Mouse (Mus musculus) heart, embryonic 12.5 days (tissue): Measurements from ENCODE around the gene Fam149a. TPM values are rescaled to one million over a fixed set of nuclear protein-coding genes. Genes with fewer than 3 reads are reported as not detected.
A peak's percentile ranks its signal among the peaks of the same experiment; 100 is the strongest.

ENCODE experiments used
- ATAC-seq: fragments of 200-750 bp; cut with Nextera tagmentation; 2 replicates; pipeline ENCODE4 v1.8.0; 2017; ENCODE audit warnings: moderate TSS enrichment, moderate library complexity; ENCODE audit not compliant: insufficient number of reproducible peaks, low FRiP score
- H3K27ac ChIP-seq: fragments of 300-500 bp; sonication (generic); 2 replicates; pipeline ENCODE4 v1.5.1; 2016; ENCODE audit warnings: mild to moderate bottlenecking, moderate library complexity; ENCODE audit not compliant: poor library complexity, severe bottlenecking
- H3K27me3 ChIP-seq: fragments of 300-500 bp; sonication (generic); replicated peaks from 2 replicates; pipeline ENCODE4 v1.6.1; 2016; ENCODE audit warnings: mild to moderate bottlenecking, moderate library complexity
- H3K36me3 ChIP-seq: fragments of 300-500 bp; sonication (generic); 2 replicates; pipeline ENCODE4 v1.6.1; 2016; ENCODE audit warnings: mild to moderate bottlenecking, moderate library complexity
- H3K4me1 ChIP-seq: fragments of 300-500 bp; sonication (generic); replicated peaks from 2 replicates; pipeline ENCODE4 v1.6.1; 2016; ENCODE audit warnings: mild to moderate bottlenecking
- H3K4me2 ChIP-seq: fragments of 300-500 bp; sonication (generic); 2 replicates; pipeline ENCODE4 v1.6.1; 2016; ENCODE audit warnings: mild to moderate bottlenecking, moderate library complexity
- H3K4me3 ChIP-seq: fragments of 300-500 bp; sonication (generic); 2 replicates; pipeline ENCODE4 v1.5.1; 2016; ENCODE audit warnings: mild to moderate bottlenecking
- H3K9ac ChIP-seq: fragments of 300-500 bp; sonication (generic); 2 replicates; pipeline ENCODE4 v1.6.1; 2016; ENCODE audit warnings: mild to moderate bottlenecking, moderate library complexity
- H3K9me3 ChIP-seq: fragments of 300-500 bp; sonication (generic); replicated peaks from 2 replicates; pipeline ENCODE4 v1.6.1; 2016; ENCODE audit warnings: mild to moderate bottlenecking, moderate library complexity
- WGBS: fragments of 180-500 bp; shearing (Covaris S2); methylation state at CpG from one replicate; pipeline ENCODE4 v1.1.7; 2016; 5-methylcytosine and 5-hydroxymethylcytosine counted together
- polyA plus RNA-seq: library from polyadenylated mRNA; unstranded; fragments of >200 nt; fragmentation: Nextera tagmentation; extraction: Ambion mirVana; gene quantifications from 2 replicates; pipeline ENCODE4 v1.2.1, GENCODE M21; 2016

Fam149a gene
- polyA plus RNA-seq, 1 experiment from 2014 or later, result 5.4 TPM

- 63% methylated on average over 1 of the region's 1 CpGs for WGBS
- no peaks in the 10 kb centered on the region; the same call in 1 of the 2 replicates for H3K27me3 ChIP-seq
- no peak for ATAC-seq
- no peaks in the 10 kb centered on the region; the same call in 1 of the 2 replicates for H3K4me1 ChIP-seq
- no peak overlapping the region for H3K27ac ChIP-seq
- no peak overlapping the region for H3K4me3 ChIP-seq
- no peaks in the 10 kb centered on the region for H3K36me3 ChIP-seq
- H3K9ac ChIP-seq, result no peak overlapping the region
- no peak overlapping the region for H3K4me2 ChIP-seq
- no peaks in the 10 kb centered on the region for H3K9me3 ChIP-seq
Measured at GRCm38 (mm10) chr8:45363220-45363619, 18.9 kb downstream of the Fam149a start.

- Histone ChIP-seq H3K4me3 (no peak overlapping the region), H3K4me1 (no peaks in the 10 kb centered on the region; the same call in 1 of the 2 replicates), H3K27ac (no peak overlapping the region), H3K36me3 (no peaks in the 10 kb centered on the region), H3K9ac (no peak overlapping the region), H3K4me2 (no peak overlapping the region), H3K27me3 (no peaks in the 10 kb centered on the region; the same call in 1 of the 2 replicates), H3K9me3 (no peaks in the 10 kb centered on the region)
- 60% methylated on average over 6 of the region's 6 CpGs for WGBS
- ATAC-seq, result no peak
Measured at GRCm38 (mm10) chr8:45362323-45362722, 19.8 kb downstream of the Fam149a start.

- ATAC-seq, result no peak
- no peaks in the 10 kb centered on the region for H3K36me3 ChIP-seq
- peak overlapping the region; percentile 77 for H3K4me2 ChIP-seq
- WGBS, result 76% methylated on average over 6 of the region's 6 CpGs
- H3K27me3 ChIP-seq, result no peaks in the 10 kb centered on the region; the same call in 1 of the 2 replicates
- no peaks in the 10 kb centered on the region; the same call in 1 of the 2 replicates for H3K4me1 ChIP-seq
- H3K4me3 ChIP-seq, result no peak overlapping the region
- no peak overlapping the region for H3K9ac ChIP-seq
- no peak overlapping the region for H3K27ac ChIP-seq
- H3K9me3 ChIP-seq, result no peaks in the 10 kb centered on the region
Measured at GRCm38 (mm10) chr8:45359091-45359605, 22.9 kb downstream of the Fam149a start.

- H3K9me3 ChIP-seq, result no peaks in the 10 kb centered on the region
- peak overlapping the region; percentile 78 for H3K9ac ChIP-seq
- H3K27ac ChIP-seq, result no peak overlapping the region
- H3K4me3 ChIP-seq, result peak overlapping the region; percentile 63
- H3K4me2 ChIP-seq, result peak overlapping the region; percentile 77
- H3K36me3 ChIP-seq, result no peaks in the 10 kb centered on the region
- no peaks in the 10 kb centered on the region; the same call in 1 of the 2 replicates for H3K4me1 ChIP-seq
- H3K27me3 ChIP-seq, result no peaks in the 10 kb centered on the region; the same call in 1 of the 2 replicates
- 4% methylated on average over 46 of the region's 49 CpGs for WGBS
- ATAC-seq, result peak; percentile 51
Measured at GRCm38 (mm10) chr8:45358132-45358918, 23.8 kb downstream of the Fam149a start.

- 0 out of 2 replicates have a peak, but pooled peaks cover 4% of the 10 kb centered on the region for H3K36me3 ChIP-seq
- 84% methylated on average over 6 of the region's 6 CpGs for WGBS
- no peak overlapping the region for H3K4me3 ChIP-seq
- ATAC-seq, result no peak
- no peaks in the 10 kb centered on the region for H3K27me3 ChIP-seq
- H3K4me2 ChIP-seq, result no peak overlapping the region
- no peak overlapping the region for H3K27ac ChIP-seq
- no peaks in the 10 kb centered on the region; the same call in 1 of the 2 replicates for H3K4me1 ChIP-seq
- no peak overlapping the region for H3K9ac ChIP-seq
- H3K9me3 ChIP-seq, result no peaks in the 10 kb centered on the region
Measured at GRCm38 (mm10) chr8:45355809-45356208, 26.3 kb downstream of the Fam149a start.

GRCm38 (mm10) chr8:45345031-45345430 lies 37.1 kb downstream of the Fam149a start:
- Histone ChIP-seq H3K4me1 (no peaks in the 10 kb centered on the region), H3K27me3 (no peaks in the 10 kb centered on the region), H3K4me2 (peak overlapping the region; percentile 26; the same call in 1 of the 2 replicates), H3K4me3 (no peak overlapping the region), H3K9me3 (no peaks in the 10 kb centered on the region), H3K36me3 (0 out of 2 replicates have a peak, but pooled peaks cover 11% of the 10 kb centered on the region), H3K9ac (no peak overlapping the region), H3K27ac (no peak overlapping the region)
- no peak; the same call in 1 of the 2 replicates for ATAC-seq
- WGBS, result 10% methylated on average over 6 of the region's 6 CpGs

GRCm38 (mm10) chr8:45344298-45344697 lies 37.8 kb downstream of the Fam149a start:
- Histone ChIP-seq H3K4me2 (no peak overlapping the region), H3K36me3 (0 out of 2 replicates have a peak, but pooled peaks cover 11% of the 10 kb centered on the region), H3K27ac (no peak overlapping the region), H3K9me3 (no peaks in the 10 kb centered on the region), H3K27me3 (no peaks in the 10 kb centered on the region), H3K4me1 (no peaks in the 10 kb centered on the region), H3K4me3 (no peak overlapping the region), H3K9ac (no peak overlapping the region)
- whole genome bisulfite sequencing, result 85% methylated on average over 8 of the region's 8 CpGs
- no peak for ATAC-seq

GRCm38 (mm10) chr8:45341630-45342628 lies 40.2 kb downstream of the Fam149a start:
- Histone ChIP-seq H3K4me3 (no peak overlapping the region), H3K4me1 (no peaks in the 10 kb centered on the region), H3K9me3 (no peaks in the 10 kb centered on the region), H3K4me2 (no peak overlapping the region), H3K36me3 (0 out of 2 replicates have a peak, but pooled peaks cover 11% of the 10 kb centered on the region), H3K9ac (no peak overlapping the region), H3K27me3 (no peaks in the 10 kb centered on the region), H3K27ac (no peak overlapping the region)
- no peak for ATAC-seq
- 87% methylated on average over 12 of the region's 12 CpGs for WGBS

GRCm38 (mm10) chr8:45333493-45333892 lies 48.6 kb downstream of the Fam149a start:
- ATAC-seq, result no peak
- 4% methylated on average over 8 of the region's 8 CpGs for WGBS
- Histone ChIP-seq H3K9me3 (no peaks in the 10 kb centered on the region), H3K36me3 (no peaks in the 10 kb centered on the region), H3K27me3 (0 out of 2 replicates have a peak, but pooled peaks cover 4% of the 10 kb centered on the region), H3K9ac (peak overlapping the region; percentile 67), H3K4me2 (peak overlapping the region; percentile 84), H3K27ac (no peak overlapping the region), H3K4me1 (no peaks in the 10 kb centered on the region), H3K4me3 (peak overlapping the region; percentile 66)

- H3K36me3 ChIP-seq, result no peaks in the 10 kb centered on the region
- no peak within 1 kb of the TSS for H3K27ac ChIP-seq
- no peaks in the 10 kb centered on the region for H3K9me3 ChIP-seq
- H3K9ac ChIP-seq, result peak within 1 kb of the TSS; percentile 67
- H3K4me1 ChIP-seq, result no peaks in the 10 kb centered on the region
- H3K27me3 ChIP-seq, result 0 out of 2 replicates have a peak, but pooled peaks cover 4% of the 10 kb centered on the region
- ATAC-seq, result peak; percentile 45; the same call in 1 of the 2 replicates
- peak within 1 kb of the TSS; percentile 84 for H3K4me2 ChIP-seq
- WGBS, result under 1% methylated on average over 44 of the region's 44 CpGs
- H3K4me3 ChIP-seq, result peak within 1 kb of the TSS; percentile 66
Measured at GRCm38 (mm10) chr8:45332685-45333409, 49.2 kb downstream of the Fam149a start, which contains the start of gene Cyp4v3. Gene Cyp4v3, minus strand, starts transcription at chr8:45333216.
